Mouse (Mus musculus) megakaryocyte-erythroid progenitor cell, adult 5 weeks (primary cell): Measurements from ENCODE around the gene Gm8068. TPM values are rescaled to one million over a fixed set of nuclear protein-coding genes. Genes with fewer than 3 reads are reported as not detected.

Experiments
- polyA plus RNA-seq: library from polyadenylated mRNA; stranded (reverse); fragments of >175 nt; gene quantifications from 2 replicates; pipeline ENCODE4 v1.2.3, GENCODE M21; 2012

Gm8068 gene
- not detected in 2 replicates for polyA plus RNA-seq

GRCm38 (mm10) chr14:41701785-41702184 lies at the start of gene Gm8068:
Gm8068 (minus strand) TSS chr14:41701885.

GRCm38 (mm10) chr14:41750514-41750913 lies 48.8 kb upstream of the Gm8068 start, which contains the start of gene Gm7929:
Gm7929 (minus strand) TSS chr14:41750614.

Other genes starting within 250 kb of the Gm8068 start
- not detected in 2 replicates for gene Gm7954, start 248.4 kb downstream of the Gm8068 start, polyA plus RNA-seq
- gene Gm3486, start 212.4 kb downstream of the Gm8068 start, polyA plus RNA-seq: not detected in 2 replicates
- not detected in 2 replicates for gene Gm7970, start 146.3 kb downstream of the Gm8068 start, polyA plus RNA-seq
- not detected in 2 replicates for gene 1700049E17Rik2, start 128.7 kb downstream of the Gm8068 start, polyA plus RNA-seq
- not detected in 2 replicates for gene Gm3072, start 77.3 kb downstream of the Gm8068 start, polyA plus RNA-seq
- gene Gm3676, start 55.4 kb downstream of the Gm8068 start, polyA plus RNA-seq: not detected in 2 replicates
- not detected in 2 replicates for gene Gm7929, start 48.7 kb upstream of the Gm8068 start, polyA plus RNA-seq
- not detected in 2 replicates for gene Gm47189, start 70.6 kb upstream of the Gm8068 start, polyA plus RNA-seq
- not detected in 2 replicates for gene Gm7980, start 205.4 kb upstream of the Gm8068 start, polyA plus RNA-seq
- gene 1700049E17Rik1, start 223.1 kb upstream of the Gm8068 start, polyA plus RNA-seq: not detected in 2 replicates
- not detected in 2 replicates for gene 1700024B05Rik, start 242.1 kb upstream of the Gm8068 start, polyA plus RNA-seq